Mouse (Mus musculus) MEL (cell line): ENCODE measurements at regions not wholly inside any gene's neighbourhood (a gene's known extent, or its start where the extent isn't known, plus 50 kb on each side); places are given as distances from the start of the nearest gene placed in this dataset.

ENCODE experiments used
- DNase-seq: peaks from one replicate; pipeline ENCODE4 v3.0.0; 2011; ENCODE audit warnings: low read depth, low spot score
- H3K27ac ChIP-seq: 2 replicates; pipeline ENCODE4 v1.5.1; 2012; ENCODE audit warnings: low read depth, mild to moderate bottlenecking, control low read depth, low read length, moderate library complexity; ENCODE audit not compliant: control insufficient read depth
- H3K27me3 ChIP-seq, 2 experiments: fragments of 150-350 bp in 1 of 2; sonication (generic) in 1 of 2; 2 replicates each; pipeline ENCODE4 v1.6.1; 2012; ENCODE audit warnings: low read length in 2 of 2, mild to moderate bottlenecking in 2 of 2, improper control_type of control experiment in 1 of 2, moderate library complexity in 1 of 2; ENCODE audit not compliant: insufficient read depth in 2 of 2, control insufficient read depth in 1 of 2
- H3K36me3 ChIP-seq, 2 experiments: 2 replicates each; pipeline ENCODE4 v1.6.1; 2012 to 2014; ENCODE audit warnings: low read length in 2 of 2, improper control_type of control experiment in 1 of 2, inconsistent platforms in 1 of 2, mild to moderate bottlenecking in 1 of 2; ENCODE audit not compliant: insufficient read depth in 2 of 2, control insufficient read depth in 1 of 2
- H3K4me1 ChIP-seq, 2 experiments: fragments of 150-350 bp in 1 of 2; sonication (generic) in 1 of 2; 2 replicates each; pipeline ENCODE4 v1.6.1; 2012; ENCODE audit warnings: low read length in 2 of 2, improper control_type of control experiment in 1 of 2, mild to moderate bottlenecking in 1 of 2; ENCODE audit not compliant: insufficient read depth in 2 of 2, control insufficient read depth in 1 of 2
- H3K4me3 ChIP-seq, 2 experiments: fragments of 150-350 bp in 1 of 2; sonication (generic) in 1 of 2; 2 replicates each; pipeline ENCODE4 v1.5.1; 2012; ENCODE audit warnings: low read depth in 2 of 2, low read length in 2 of 2, mild to moderate bottlenecking in 2 of 2, moderate library complexity in 2 of 2, control low read depth in 1 of 2, improper control_type of control experiment in 1 of 2; ENCODE audit not compliant: control insufficient read depth in 1 of 2, insufficient read depth in 1 of 2
- H3K79me2 ChIP-seq: 2 replicates; pipeline ENCODE4 v1.6.1; 2012; ENCODE audit warnings: mild to moderate bottlenecking, low read length, moderate library complexity; ENCODE audit not compliant: control insufficient read depth, poor library complexity, insufficient read depth
- H3K9ac ChIP-seq: 2 replicates; pipeline ENCODE4 v1.6.1; 2012; ENCODE audit warnings: low read depth, mild to moderate bottlenecking, control low read depth, low read length, moderate library complexity; ENCODE audit not compliant: control insufficient read depth, poor library complexity, severe bottlenecking
- H3K9me3 ChIP-seq: fragments of 150-350 bp; sonication (generic); replicated peaks from 2 replicates; pipeline ENCODE4 v1.6.1; 2012; ENCODE audit warnings: mild to moderate bottlenecking, low read length, improper control_type of control experiment, moderate library complexity; ENCODE audit not compliant: insufficient read depth
- BHLHE40 ChIP-seq: IDR thresholded peaks from 2 replicates; pipeline ENCODE4 v1.6.1; 2012; ENCODE audit warnings: low read depth, mild to moderate bottlenecking, inconsistent platforms, low read length, improper control_type of control experiment, borderline replicate concordance
- CHD1 ChIP-seq: IDR thresholded peaks from 2 replicates; pipeline ENCODE4 v1.6.1; 2012; ENCODE audit warnings: low read depth, mild to moderate bottlenecking, inconsistent platforms, low read length, improper control_type of control experiment
- CTCF ChIP-seq, 3 experiments: IDR thresholded peaks in 2 of 3; conservative IDR thresholded peaks in 1 of 3; 2 replicates each; pipeline ENCODE4 v1.5.1; 2011 to 2012; ENCODE audit warnings: low read length in 3 of 3, low read depth in 2 of 3, mild to moderate bottlenecking in 2 of 3, improper control_type of control experiment in 1 of 3, inconsistent platforms in 1 of 3, mixed read lengths in 1 of 3, moderate library complexity in 1 of 3; ENCODE audit not compliant: control insufficient read depth in 1 of 3, insufficient read depth in 1 of 3, poor library complexity in 1 of 3, severe bottlenecking in 1 of 3
- ELF1 ChIP-seq: IDR thresholded peaks from 2 replicates; pipeline ENCODE4 v1.6.1; 2014; ENCODE audit warnings: low read depth, mild to moderate bottlenecking, inconsistent platforms, low read length, improper control_type of control experiment, moderate library complexity
- EP300 ChIP-seq, 2 experiments: IDR thresholded peaks; 2 replicates each; pipeline ENCODE4 v1.6.1; 2011; ENCODE audit warnings: improper control_type of control experiment in 2 of 2, low read length in 2 of 2, low read depth in 1 of 2, mild to moderate bottlenecking in 1 of 2
- GABPA ChIP-seq: IDR thresholded peaks from 2 replicates; pipeline ENCODE4 v1.6.1; 2012; ENCODE audit warnings: low read depth, mild to moderate bottlenecking, inconsistent platforms, low read length, improper control_type of control experiment, moderate library complexity
- GATA1 ChIP-seq: IDR thresholded peaks from 2 replicates; pipeline ENCODE4 v1.6.1; 2011; ENCODE audit warnings: low read depth, low read length, improper control_type of control experiment
- HCFC1 ChIP-seq: IDR thresholded peaks from 2 replicates; pipeline ENCODE4 v1.6.1; 2012; ENCODE audit warnings: low read depth, mild to moderate bottlenecking, inconsistent platforms, low read length, improper control_type of control experiment, moderate library complexity
- JUND ChIP-seq: IDR thresholded peaks from 2 replicates; pipeline ENCODE4 v1.6.1; 2011; ENCODE audit warnings: low read depth, mild to moderate bottlenecking, improper control_type of control experiment, low read length
- KAT2A ChIP-seq: conservative IDR thresholded peaks from 2 replicates; pipeline ENCODE4 v1.6.1; 2012; ENCODE audit warnings: low read depth, low read length, improper control_type of control experiment, inconsistent platforms
- MAFK ChIP-seq: IDR thresholded peaks from 2 replicates; pipeline ENCODE4 v1.6.1; 2011; ENCODE audit warnings: low read depth, mild to moderate bottlenecking, low read length, improper control_type of control experiment, borderline replicate concordance
- MAZ ChIP-seq: IDR thresholded peaks from 2 replicates; pipeline ENCODE4 v1.6.1; 2012; ENCODE audit warnings: low read depth, mild to moderate bottlenecking, inconsistent platforms, low read length, improper control_type of control experiment
- MEF2A ChIP-seq: IDR thresholded peaks from 2 replicates; pipeline ENCODE4 v1.6.1; 2014; ENCODE audit warnings: low read depth, mild to moderate bottlenecking, inconsistent platforms, low read length, improper control_type of control experiment; ENCODE audit not compliant: poor library complexity, insufficient replicate concordance, severe bottlenecking; ENCODE audit errors: extremely low read depth
- MXI1 ChIP-seq: IDR thresholded peaks from 2 replicates; pipeline ENCODE4 v1.6.1; 2011; ENCODE audit warnings: mild to moderate bottlenecking, low read depth, low read length, improper control_type of control experiment
- MYB ChIP-seq: IDR thresholded peaks from 2 replicates; pipeline ENCODE4 v1.6.1; 2011; ENCODE audit warnings: mild to moderate bottlenecking, low read depth, low read length, improper control_type of control experiment
- NRF1 ChIP-seq: IDR thresholded peaks from 2 replicates; pipeline ENCODE4 v1.6.1; 2014; ENCODE audit warnings: low read depth, mild to moderate bottlenecking, inconsistent platforms, low read length, improper control_type of control experiment, moderate library complexity; ENCODE audit not compliant: poor library complexity, insufficient read depth, severe bottlenecking
- POLR2AphosphoS5 ChIP-seq: IDR thresholded peaks from 2 replicates; pipeline ENCODE4 v1.6.1; 2012; ENCODE audit warnings: low read depth, borderline replicate concordance, mild to moderate bottlenecking, inconsistent platforms, low read length, moderate library complexity, mixed read lengths
- RAD21 ChIP-seq: IDR thresholded peaks from 2 replicates; pipeline ENCODE4 v1.6.1; 2011; ENCODE audit warnings: mild to moderate bottlenecking, low read depth, low read length, improper control_type of control experiment
- RCOR1 ChIP-seq: IDR thresholded peaks from 2 replicates; pipeline ENCODE4 v1.6.1; 2012; ENCODE audit warnings: low read depth, mild to moderate bottlenecking, inconsistent platforms, low read length, improper control_type of control experiment
- SIN3A ChIP-seq: IDR thresholded peaks from 2 replicates; pipeline ENCODE4 v1.6.1; 2012; ENCODE audit warnings: low read length, improper control_type of control experiment, inconsistent platforms
- SMC3 ChIP-seq: IDR thresholded peaks from 2 replicates; pipeline ENCODE4 v1.6.1; 2011; ENCODE audit warnings: low read depth, low read length, improper control_type of control experiment
- TAL1 ChIP-seq: IDR thresholded peaks from 2 replicates; pipeline ENCODE4 v1.6.1; 2012; ENCODE audit warnings: mild to moderate bottlenecking, inconsistent platforms, low read length, moderate library complexity, mixed read lengths
- TBP ChIP-seq: IDR thresholded peaks from 2 replicates; pipeline ENCODE4 v1.8.0; 2011; ENCODE audit warnings: low read depth, low read length, improper control_type of control experiment
- TCF12 ChIP-seq: IDR thresholded peaks from 2 replicates; pipeline ENCODE4 v1.6.1; 2014; ENCODE audit warnings: low read depth, mild to moderate bottlenecking, inconsistent platforms, low read length, improper control_type of control experiment, moderate library complexity
- UBTF ChIP-seq: IDR thresholded peaks from 2 replicates; pipeline ENCODE4 v1.6.1; 2012; ENCODE audit warnings: low read depth, mild to moderate bottlenecking, inconsistent platforms, low read length, improper control_type of control experiment, moderate library complexity, borderline replicate concordance; ENCODE audit not compliant: insufficient read depth
- USF2 ChIP-seq, 2 experiments: IDR thresholded peaks; 2 replicates each; pipeline ENCODE4 v1.6.1; 2011 to 2012; ENCODE audit warnings: improper control_type of control experiment in 2 of 2, low read length in 2 of 2, borderline replicate concordance in 1 of 2, inconsistent platforms in 1 of 2, low read depth in 1 of 2, mild to moderate bottlenecking in 1 of 2; ENCODE audit not compliant: insufficient read depth in 1 of 2
- ZC3H11A ChIP-seq: IDR thresholded peaks from 2 replicates; pipeline ENCODE4 v1.6.1; 2012; ENCODE audit warnings: low read depth, mild to moderate bottlenecking, inconsistent platforms, low read length, improper control_type of control experiment
- ZKSCAN1 ChIP-seq: IDR thresholded peaks from 2 replicates; pipeline ENCODE4 v1.6.1; 2012; ENCODE audit warnings: low read depth, mild to moderate bottlenecking, inconsistent platforms, low read length, improper control_type of control experiment, moderate library complexity
- ZMIZ1 ChIP-seq: IDR thresholded peaks from 2 replicates; pipeline ENCODE4 v1.6.1; 2012; ENCODE audit warnings: low read depth, mild to moderate bottlenecking, inconsistent platforms, low read length, improper control_type of control experiment, moderate library complexity
- ZNF384 ChIP-seq: IDR thresholded peaks from 2 replicates; pipeline ENCODE4 v1.6.1; 2012; ENCODE audit warnings: low read depth, mild to moderate bottlenecking, inconsistent platforms, low read length, improper control_type of control experiment

GRCm38 (mm10) chr8:40187584-40187934 lies 487.3 kb upstream of the Adam24 start:
- TF ChIP-seq SMC3: peak; percentile 74
- no peak for TF ChIP-seq USF2 (IDR thresholded peaks at IDR 0.05; ENCODE audit: borderline replicate concordance in 1 of 2, insufficient read depth in 1 of 2, low read depth in 1 of 2, low read length in 2 of 2)
- no peak for TF ChIP-seq MAZ
- no peak for TF ChIP-seq GATA1
- no peak for TF ChIP-seq ZKSCAN1
- TF ChIP-seq CTCF (IDR thresholded peaks at IDR 0.05 in 2 of 3, conservative IDR thresholded peaks at IDR 0.05 in 1 of 3; ENCODE audit: control insufficient read depth in 1 of 3, insufficient read depth in 1 of 3, low read depth in 2 of 3, low read length in 3 of 3, poor library complexity in 1 of 3, severe bottlenecking in 1 of 3): peak; percentile 57 to 78 (median 60)
- TF ChIP-seq HCFC1: no peak
- no peak for TF ChIP-seq JUND
- no peak for TF ChIP-seq SIN3A
- TF ChIP-seq MYB: no peak
- TF ChIP-seq GABPA: no peak
- no peak for TF ChIP-seq KAT2A
- TF ChIP-seq RAD21: peak; percentile 82
- peak; percentile 67 for TF ChIP-seq ZC3H11A
- no peak for TF ChIP-seq ZNF384
- Histone ChIP-seq H3K9me3 (no peaks in the 10 kb centered on the region), H3K27me3 (no peaks in the 10 kb centered on the region; a peak in 1 of 4 replicates), H3K9ac (no peak overlapping the region), H3K4me1 (no peaks in the 10 kb centered on the region), H3K79me2 (no peaks in the 10 kb centered on the region), H3K27ac (no peak overlapping the region), H3K4me3 (no peak overlapping the region), H3K36me3 (no peaks in the 10 kb centered on the region)
- peak; percentile 58 for DNase-seq

DNA sequence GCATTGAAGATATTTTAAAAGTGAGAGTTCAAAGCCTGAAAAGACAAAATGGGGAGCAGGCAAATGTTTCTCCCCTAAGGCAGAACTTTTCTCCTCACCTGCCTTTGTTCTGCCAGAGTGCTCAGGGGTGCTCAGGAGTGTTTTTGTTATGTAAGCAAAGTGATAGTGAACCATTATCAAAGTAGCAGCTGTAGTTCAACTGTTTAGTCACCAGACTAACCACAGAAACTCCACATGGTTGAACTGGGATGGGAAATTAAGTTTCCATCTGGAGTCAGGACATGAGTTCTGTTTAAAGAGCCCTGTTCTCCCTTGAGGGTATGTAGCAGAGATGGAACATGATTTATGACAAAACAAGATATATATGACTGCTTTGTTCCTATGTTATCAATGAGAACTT lies 482.6 kb upstream of the Adam24 start:
- Histone ChIP-seq H3K27ac (no peak overlapping the region), H3K9ac (no peak overlapping the region), H3K36me3 (no peaks in the 10 kb centered on the region), H3K27me3 (no peaks in the 10 kb centered on the region; a peak in 1 of 4 replicates), H3K4me1 (no peaks in the 10 kb centered on the region), H3K79me2 (no peaks in the 10 kb centered on the region), H3K9me3 (no peaks in the 10 kb centered on the region), H3K4me3 (no peak overlapping the region)
- DNase-seq: no peak
- TF ChIP-seq EP300 (IDR thresholded peaks at IDR 0.05; ENCODE audit: low read depth in 1 of 2, low read length in 2 of 2): no peak
- no peak for TF ChIP-seq TCF12
- TF ChIP-seq UBTF: no peak
- TF ChIP-seq JUND: no peak
- TF ChIP-seq TBP: no peak
- TF ChIP-seq BHLHE40: no peak
- no peak for TF ChIP-seq TAL1
- no peak for TF ChIP-seq NRF1
- no peak for TF ChIP-seq CTCF (IDR thresholded peaks at IDR 0.05 in 2 of 3, conservative IDR thresholded peaks at IDR 0.05 in 1 of 3; ENCODE audit: control insufficient read depth in 1 of 3, insufficient read depth in 1 of 3, low read depth in 2 of 3, low read length in 3 of 3, poor library complexity in 1 of 3, severe bottlenecking in 1 of 3)
- no peak for TF ChIP-seq MEF2A
- no peak for TF ChIP-seq CHD1
- no peak for TF ChIP-seq ELF1
- no peak for TF ChIP-seq RCOR1
- no peak for TF ChIP-seq RAD21
- TF ChIP-seq MXI1: no peak
- no peak for TF ChIP-seq MAFK
- TF ChIP-seq POLR2AphosphoS5: no peak
- no peak for TF ChIP-seq ZMIZ1
